Mouse (Mus musculus) G1E-ER4 (cell line): ENCODE data around the gene Grid1. TPM values are rescaled to one million over a fixed set of nuclear protein-coding genes. Genes with fewer than 3 reads are reported as not detected.

Experiments
- GATA1 ChIP-seq: IDR thresholded peaks from one replicate; pipeline ENCODE4 v1.8.0; 2012; ENCODE audit warnings: low read length, inconsistent platforms
- polyA plus RNA-seq: library from polyadenylated mRNA; stranded (reverse); fragments of >175 nt; gene quantifications from 2 replicates; pipeline ENCODE4 v1.2.3, GENCODE M21; 2012

Grid1 gene
- polyA plus RNA-seq, 1 experiment, result not detected

DNA sequence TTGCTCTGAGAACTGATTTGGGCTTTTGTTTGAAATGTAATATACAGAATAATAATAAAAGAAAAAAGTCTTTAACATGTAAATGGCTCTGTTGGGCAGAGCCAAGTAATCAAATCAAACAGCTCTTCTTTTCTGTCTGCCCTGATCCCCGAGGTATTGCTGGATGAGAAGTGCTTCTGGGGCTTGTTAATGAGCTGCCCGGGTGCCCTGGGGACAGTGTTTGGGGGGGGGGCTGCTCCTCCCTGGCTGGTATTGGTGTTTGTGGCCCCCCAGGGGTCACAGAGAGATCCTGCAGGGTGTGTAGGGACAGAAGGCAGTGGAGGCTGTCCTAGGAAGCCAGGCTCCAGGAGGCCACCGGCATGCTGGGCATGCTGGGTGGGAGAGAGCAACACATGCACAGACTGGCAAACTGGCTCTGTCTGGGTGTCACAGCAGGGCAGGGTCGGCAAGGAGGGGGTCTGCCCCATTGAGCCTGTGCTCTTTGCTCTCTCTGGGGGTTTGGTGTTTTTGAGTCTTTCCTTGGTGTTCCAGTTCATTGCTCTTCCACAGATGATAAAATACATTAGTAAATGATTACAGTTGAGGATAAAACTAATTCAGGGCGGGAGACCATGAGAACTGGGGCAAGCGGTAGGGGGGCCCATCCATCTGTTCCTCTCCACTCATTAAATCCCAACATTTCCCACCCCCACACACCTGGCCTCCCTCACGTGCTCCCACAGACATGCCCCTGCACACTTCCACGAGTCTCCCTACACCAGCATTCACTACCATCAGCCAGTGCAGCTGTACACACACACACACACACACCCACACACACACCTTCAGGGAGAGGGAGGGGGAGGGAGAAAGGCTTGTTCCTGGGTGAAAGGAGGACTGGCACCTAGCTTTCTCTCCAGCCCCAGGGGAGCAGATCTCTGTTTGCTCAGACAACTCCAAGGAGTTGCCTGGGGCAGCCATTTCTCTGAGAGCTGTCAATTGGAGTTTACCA is 60.8 kb downstream of the Grid1 start:
- TF ChIP-seq GATA1, result no peak

DNA sequence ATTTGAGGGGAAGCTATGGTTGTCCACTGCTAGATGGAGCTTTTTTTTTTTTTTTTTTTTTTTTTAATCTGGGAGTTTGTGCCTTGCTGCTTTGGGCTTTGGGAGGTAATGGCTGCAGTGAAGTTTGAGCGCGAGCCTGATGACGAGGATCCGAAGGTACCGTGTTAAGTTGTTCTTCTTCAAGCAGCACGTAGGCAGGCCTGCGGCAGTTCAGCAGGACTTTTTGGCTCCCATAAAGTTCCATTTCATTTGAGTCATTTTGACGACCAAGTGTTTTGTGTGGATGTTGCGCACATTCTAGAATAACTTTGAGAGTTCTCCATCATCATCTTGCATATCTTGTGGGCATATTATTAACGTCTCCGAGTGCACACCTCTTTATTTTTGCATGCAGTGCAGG is 64.3 kb downstream of the Grid1 start:
- no peak for TF ChIP-seq GATA1

DNA sequence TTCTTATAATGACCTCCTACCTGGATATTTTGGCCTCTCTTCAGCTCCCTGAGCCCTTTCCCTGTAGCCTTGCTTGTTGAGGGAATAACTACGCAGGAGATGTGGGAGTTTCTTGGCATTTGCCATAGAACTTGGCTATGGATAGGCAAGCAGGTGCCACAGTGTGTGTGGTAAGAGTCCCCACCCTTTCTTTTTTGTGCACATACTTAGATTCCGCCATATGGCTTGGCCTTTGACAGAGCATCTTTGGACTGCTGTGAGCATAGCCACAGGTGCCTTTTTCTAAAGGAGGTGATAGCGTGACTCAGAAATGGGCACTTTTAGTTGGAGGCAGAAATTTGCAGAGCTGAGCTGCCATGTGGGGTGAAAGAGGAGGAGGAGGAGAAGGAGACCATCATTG is 64.7 kb downstream of the Grid1 start:
- no peak for TF ChIP-seq GATA1

DNA sequence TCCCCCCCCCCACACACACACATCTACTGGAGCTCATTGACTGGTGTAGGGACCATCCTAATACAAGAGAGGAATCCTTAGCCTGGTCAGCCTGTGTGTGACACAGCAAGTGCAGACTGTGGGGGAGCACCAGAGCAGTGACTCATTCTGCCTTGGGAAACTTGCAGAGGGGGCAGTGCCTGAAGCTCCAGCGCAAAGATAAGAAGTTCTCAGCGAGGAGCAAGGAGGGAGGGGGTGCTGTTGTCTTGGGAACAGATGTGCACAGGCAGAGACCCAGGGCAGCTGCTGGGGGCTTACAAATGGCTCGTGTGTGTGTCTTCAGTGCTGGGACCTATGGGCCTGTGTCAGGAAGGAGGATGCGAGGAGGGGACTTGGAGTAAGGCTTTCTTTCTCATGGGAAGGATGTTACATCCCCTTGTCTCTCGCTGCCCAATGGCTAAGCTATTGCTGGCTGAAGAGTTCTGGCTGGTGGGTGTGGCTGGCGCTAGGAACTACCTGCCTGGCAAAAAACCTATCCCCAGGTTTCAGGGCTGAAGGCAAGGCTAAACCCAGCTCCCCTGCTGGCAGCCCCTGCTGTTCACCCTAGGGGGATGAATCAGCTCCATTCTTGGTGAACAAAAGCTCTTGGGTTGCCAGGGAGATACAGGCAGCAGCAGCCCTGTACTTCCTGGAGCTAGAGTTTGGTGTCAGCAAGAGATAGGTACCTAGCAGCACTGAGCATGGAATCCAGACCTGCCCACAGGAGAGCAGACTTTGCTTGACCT is 72.0 kb downstream of the Grid1 start:
- TF ChIP-seq GATA1, result no peak

DNA sequence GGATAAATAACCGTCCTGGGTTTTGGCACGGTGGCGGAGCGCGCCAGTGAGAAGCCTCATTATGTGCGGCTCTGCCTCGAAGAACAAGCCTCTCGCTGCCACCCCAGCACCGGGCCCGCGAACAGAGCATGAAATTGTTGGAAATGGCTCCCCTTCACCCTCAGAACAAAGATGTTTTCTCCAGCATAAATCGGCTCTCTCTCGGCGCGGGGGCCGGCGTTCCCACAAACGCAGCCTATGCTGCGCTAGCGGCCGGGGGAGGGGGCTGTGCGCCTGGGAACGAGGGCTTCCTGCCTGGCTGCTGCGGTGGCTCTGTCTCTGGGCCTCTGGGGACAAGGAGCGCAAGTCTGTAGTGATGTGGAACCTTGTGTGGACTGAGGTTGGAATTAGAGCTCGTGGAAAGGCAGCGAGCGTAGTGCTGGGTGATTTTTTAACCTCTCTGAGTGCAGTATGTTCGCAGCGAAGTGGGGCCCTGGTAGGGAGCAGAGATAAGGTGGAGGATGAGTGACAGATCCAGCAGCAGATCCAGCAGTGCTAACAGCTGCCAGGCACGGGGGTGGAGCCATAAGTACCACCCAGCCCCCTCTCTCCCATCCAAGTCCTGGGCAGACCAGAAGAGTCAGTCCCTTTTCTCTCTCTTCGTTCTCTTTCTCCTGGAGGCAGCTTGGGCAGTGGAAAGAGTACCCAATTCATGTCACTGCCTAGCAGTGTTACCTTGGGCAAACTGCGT is 76.5 kb downstream of the Grid1 start:
- TF ChIP-seq GATA1, result no peak

DNA sequence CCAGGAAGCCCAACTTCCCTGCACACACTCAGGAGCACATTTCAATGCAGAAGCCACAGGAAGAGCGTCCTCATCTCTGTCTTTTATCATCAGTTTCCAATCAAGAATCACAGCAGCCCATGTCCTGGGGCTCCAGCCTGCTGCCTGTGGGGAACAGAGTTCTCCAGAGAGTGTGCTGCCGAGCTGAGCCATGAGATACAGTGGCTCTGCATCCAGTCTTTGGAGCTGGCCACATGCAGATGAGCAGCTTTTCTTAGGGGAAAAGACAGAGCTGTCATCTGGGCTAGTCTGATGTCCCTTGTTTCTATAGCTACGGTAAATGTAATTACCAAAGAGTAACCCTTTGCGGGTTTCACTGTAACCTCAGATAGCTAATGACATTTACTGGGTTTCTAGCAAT is 83.9 kb downstream of the Grid1 start:
- TF ChIP-seq GATA1, result no peak

DNA sequence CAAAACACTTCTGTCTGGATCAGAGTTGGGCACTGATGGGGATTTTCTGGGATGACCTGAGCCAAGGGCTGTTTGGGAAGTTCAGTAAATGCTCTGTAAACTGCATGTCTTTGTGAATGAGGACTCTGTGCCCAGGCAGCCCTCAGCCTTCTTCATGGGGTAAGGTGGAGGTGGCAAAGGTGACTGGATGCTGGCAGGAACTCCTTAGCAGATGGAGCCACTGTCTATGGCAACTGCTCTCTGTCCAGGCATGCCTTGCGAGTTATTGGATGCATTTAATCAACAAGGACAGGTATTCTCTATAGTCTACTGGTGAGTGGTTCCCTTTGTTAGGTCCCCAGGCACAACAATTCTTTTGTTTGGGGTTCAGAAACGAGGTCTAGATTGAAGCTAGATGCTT is 85.8 kb downstream of the Grid1 start:
- no peak for TF ChIP-seq GATA1

DNA sequence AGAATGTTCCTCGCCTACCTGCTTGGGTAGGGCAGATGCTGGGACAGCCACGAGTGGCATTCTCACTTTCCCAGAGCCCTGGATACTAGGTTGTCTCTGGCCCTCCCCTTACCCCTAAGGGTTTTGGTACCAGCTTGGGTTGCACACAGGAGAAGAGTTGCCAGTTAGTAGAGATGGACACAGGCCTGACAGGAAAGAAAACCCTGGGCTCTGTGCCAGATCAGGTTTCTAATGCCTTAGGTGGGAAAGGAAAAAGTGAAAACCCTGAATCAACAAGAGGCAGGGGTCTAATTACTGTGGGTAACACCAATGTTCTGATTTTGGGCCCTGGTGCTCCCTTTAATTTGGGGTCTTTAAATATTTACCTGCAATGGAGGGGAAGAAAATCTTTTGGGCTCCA is 88.5 kb downstream of the Grid1 start:
- TF ChIP-seq GATA1, result no peak

DNA sequence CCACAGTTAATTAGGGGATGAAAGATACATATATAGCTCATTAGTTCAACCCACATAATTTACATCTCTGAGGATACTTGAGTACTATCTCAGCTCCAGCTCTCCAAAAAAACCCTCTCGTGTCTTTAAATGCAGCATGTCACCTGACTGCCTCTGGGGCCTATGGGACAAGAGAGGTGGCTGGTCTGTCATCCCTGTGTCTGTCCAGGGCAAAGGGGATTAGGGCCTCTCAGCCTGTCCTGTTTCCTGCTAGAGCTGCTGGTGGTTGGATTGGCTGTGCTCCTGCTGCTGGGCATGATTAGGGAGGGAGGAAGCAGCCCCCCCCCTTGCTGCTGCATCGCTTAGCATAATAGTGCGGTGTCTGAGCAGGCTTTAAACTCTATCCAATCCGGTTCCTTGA is 88.9 kb downstream of the Grid1 start:
- no peak for TF ChIP-seq GATA1

DNA sequence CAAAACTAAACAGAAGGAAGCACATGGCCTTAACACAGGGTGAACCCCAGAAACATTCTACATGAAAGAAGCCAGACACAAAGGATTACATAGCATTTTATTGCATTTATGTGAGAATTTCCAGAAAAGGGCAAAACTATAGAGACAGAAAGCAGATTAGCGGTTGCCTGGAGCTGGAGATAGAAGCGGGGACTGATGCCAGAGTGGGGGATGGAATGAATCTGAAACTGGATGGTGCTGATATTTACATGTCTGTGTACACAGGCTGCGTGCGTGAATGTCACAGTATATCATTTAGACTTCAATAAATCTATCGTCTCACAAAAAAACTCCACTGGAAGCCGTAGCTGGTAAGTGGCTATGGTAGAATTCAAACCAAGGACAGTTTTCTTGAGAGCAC is 96.4 kb downstream of the Grid1 start:
- TF ChIP-seq GATA1, result no peak

DNA sequence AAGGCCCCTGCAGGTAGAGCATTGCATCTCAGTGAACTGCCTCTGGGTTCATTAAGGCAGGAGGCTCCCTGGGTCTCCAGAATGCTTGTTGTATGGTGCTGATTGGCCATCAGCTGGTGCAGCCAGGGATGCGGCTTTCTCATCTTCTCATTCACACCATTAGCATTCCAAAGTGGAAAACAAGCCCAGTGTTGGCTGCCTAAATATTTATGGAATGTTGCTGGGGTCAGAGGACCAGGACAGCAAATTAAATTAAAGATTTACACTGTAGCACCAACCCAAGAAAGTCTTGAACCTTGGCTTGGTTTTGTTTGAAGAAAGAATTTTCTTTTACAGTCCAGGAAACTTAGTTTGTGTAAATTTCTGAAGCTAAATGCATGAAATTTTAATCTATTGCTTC is 97.2 kb downstream of the Grid1 start:
- no peak for TF ChIP-seq GATA1

DNA sequence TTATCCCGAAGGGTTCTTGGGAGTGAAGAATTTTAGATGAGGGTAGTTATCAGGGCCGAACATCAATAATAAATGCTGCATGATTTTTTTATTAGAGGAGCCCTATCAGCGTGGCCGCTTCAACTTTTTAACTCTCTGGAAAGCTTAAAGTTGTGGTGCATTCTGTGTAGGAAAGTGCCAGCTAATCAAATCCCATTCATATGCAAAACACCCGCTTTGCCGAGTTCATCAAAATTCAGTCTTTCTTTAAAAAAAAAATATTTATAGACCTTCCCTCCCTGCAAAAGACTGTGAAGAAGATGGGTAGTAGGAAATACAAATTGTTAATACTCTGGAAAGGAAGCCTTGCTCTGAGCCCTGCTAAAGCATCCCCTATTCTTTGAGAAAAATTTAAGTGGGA is 99.3 kb downstream of the Grid1 start:
- no peak for TF ChIP-seq GATA1

DNA sequence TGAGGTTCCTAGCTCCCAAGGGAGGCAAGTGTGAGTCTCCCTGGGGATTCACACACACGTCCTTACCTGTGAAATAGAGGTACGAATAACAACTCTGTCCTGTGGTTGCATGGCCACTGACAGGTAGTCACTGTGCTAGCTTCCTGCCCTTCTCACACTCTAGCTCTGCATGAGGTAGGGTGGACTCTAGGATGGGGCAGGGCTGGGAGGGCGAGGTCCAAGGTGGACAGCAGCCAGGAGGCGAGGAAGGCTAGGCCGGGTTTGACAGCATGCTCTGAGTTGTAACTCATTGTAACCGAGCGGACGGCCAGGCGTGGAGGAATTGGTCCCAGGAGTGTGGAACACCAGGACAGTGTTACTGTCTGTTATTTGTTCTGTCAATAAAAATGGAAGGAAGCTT is 101.4 kb downstream of the Grid1 start:
- TF ChIP-seq GATA1, result no peak

DNA sequence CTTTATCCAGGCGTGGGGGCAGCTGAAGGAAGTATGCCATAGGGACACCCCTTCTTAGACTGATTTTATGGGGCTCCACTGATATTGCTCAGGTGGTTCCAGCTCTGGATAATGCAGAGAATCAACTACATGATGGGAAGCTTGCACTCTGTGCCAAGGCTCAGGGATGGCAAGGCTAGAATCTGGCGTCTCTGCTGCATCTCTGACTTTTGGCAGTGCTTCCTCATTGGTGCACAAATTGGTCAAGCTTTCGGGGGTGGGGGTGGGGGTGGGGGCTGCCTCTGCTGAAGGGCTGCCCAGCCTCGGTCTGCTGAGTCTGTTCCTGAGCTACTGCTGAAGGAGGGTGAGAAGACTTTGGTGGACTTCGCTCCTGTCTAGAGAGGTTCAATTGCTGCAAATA is 105.1 kb downstream of the Grid1 start:
- TF ChIP-seq GATA1, result no peak

DNA sequence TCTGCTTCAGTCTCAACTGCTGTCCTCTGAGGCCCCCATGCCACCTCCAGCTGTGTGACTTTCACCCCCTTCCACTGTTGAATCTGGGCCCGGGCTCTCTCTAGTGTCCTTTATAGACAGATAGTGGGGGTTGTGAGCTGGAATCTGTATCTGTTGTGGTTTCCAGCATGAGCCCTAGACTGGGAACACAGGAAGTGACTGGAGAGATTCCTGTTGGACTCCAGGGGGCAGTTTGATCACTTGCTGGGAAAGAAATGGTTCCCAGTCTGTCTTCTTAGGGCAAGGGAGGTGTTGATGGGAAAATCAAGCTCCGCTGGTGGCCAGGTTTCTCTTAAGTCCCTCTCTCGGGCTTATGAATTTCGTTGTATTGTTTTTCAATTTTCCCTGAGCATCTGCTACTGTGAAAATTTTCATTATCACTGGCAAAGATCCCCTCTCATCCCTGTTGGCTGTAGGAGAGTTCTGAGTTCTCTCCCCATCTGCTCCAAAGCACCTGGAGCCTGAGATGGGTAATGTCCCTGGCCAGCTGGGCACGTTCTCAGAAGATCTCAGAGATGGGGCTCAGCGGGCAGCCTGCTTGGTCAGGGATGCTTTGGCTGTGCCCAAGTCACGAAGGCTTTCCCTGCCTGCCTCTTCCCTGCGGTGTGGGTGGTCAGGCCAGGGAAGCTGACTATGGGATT is 110.3 kb downstream of the Grid1 start:
- no peak for TF ChIP-seq GATA1
